Mouse (Mus musculus) ES-CJ7 (cell line): Measurements from ENCODE around the gene Cdc6.
A peak's percentile ranks its signal among the peaks of the same experiment; 100 is the strongest.
"Not testable (repeated sequence)": the region's sequence is repeated elsewhere in the genome, so short reads cannot be mapped to it uniquely, and the experiment has no call there.

ENCODE experiments used
- DNase-seq: peaks from one replicate; pipeline ENCODE4 v3.0.0; 2011; ENCODE audit warnings: low read depth, low spot score

Gene Cdc6

GRCm38 (mm10) chr11:98909654-98910053, 2.1 kb downstream of the Cdc6 start:
- DNase-seq, result peak; percentile 72

GRCm38 (mm10) chr11:98910415-98910814, 2.8 kb downstream of the Cdc6 start:
- DNase-seq, result no peak

GRCm38 (mm10) chr11:98911498-98911897, 3.9 kb downstream of the Cdc6 start:
- no peak for DNase-seq

GRCm38 (mm10) chr11:98914196-98914595, 6.6 kb downstream of the Cdc6 start:
- no peak for DNase-seq

- peak; percentile 48 for DNase-seq
Measured at GRCm38 (mm10) chr11:98916376-98916775, 8.8 kb downstream of the Cdc6 start.

GRCm38 (mm10) chr11:98917428-98918005, 9.9 kb downstream of the Cdc6 start:
- DNase-seq, result no peak

GRCm38 (mm10) chr11:98918231-98918630, 10.6 kb downstream of the Cdc6 start:
- no peak for DNase-seq

GRCm38 (mm10) chr11:98919009-98919408, 11.4 kb downstream of the Cdc6 start:
- no peak for DNase-seq

GRCm38 (mm10) chr11:98921813-98922212, 14.2 kb downstream of the Cdc6 start:
- DNase-seq, result peak; percentile 71

- peak; percentile 79 for DNase-seq
Measured at GRCm38 (mm10) chr11:98922307-98922706, 14.7 kb downstream of the Cdc6 start.

- DNase-seq, result not testable (repeated sequence)
Measured at GRCm38 (mm10) chr11:98922851-98923711, 15.5 kb downstream of the Cdc6 start.

GRCm38 (mm10) chr11:98924633-98925175, 17.1 kb downstream of the Cdc6 start:
- DNase-seq, result peak; percentile 66

GRCm38 (mm10) chr11:98925265-98925721, 17.7 kb downstream of the Cdc6 start:
- no peak for DNase-seq

- peak; percentile 80 for DNase-seq
Measured at GRCm38 (mm10) chr11:98925868-98926311, 18.3 kb downstream of the Cdc6 start.

GRCm38 (mm10) chr11:98926553-98926952, 19.0 kb downstream of the Cdc6 start:
- peak; percentile 61 for DNase-seq

GRCm38 (mm10) chr11:98927438-98928076, 20.0 kb downstream of the Cdc6 start, which contains the start of gene Rara:
Rara (plus strand) TSS chr11:98927818.
- DNase-seq, result no peak

GRCm38 (mm10) chr11:98928186-98928893, 20.7 kb downstream of the Cdc6 start:
- DNase-seq, result no peak

GRCm38 (mm10) chr11:98929503-98929902, 21.9 kb downstream of the Cdc6 start:
- DNase-seq, result no peak

GRCm38 (mm10) chr11:98930127-98930601, 22.6 kb downstream of the Cdc6 start:
- DNase-seq, result no peak

GRCm38 (mm10) chr11:98930773-98931512, 23.3 kb downstream of the Cdc6 start:
- no peak for DNase-seq
